Mouse (Mus musculus): ENCODE measurements at regions not wholly inside any gene's neighbourhood (a gene's known extent, or its start where the extent isn't known, plus 50 kb on each side); places are given as distances from the start of the nearest gene placed in this dataset.

GRCm38 (mm10) chr6:51179741-51180537 is 252.5 kb upstream of the Nfe2l3 start:
- TF ChIP-seq POLR2A (IDR thresholded peaks at IDR 0.05; ENCODE audit: borderline replicate concordance, control insufficient read depth, low read depth, low read length) (no peak), CTCF (IDR thresholded peaks at IDR 0.05; ENCODE audit: control insufficient read depth, insufficient read depth, low read length) (no peak)

All from bone marrow, adult 2 months (tissue).